Mouse (Mus musculus): ENCODE measurements around the gene Ston1.

DNA sequence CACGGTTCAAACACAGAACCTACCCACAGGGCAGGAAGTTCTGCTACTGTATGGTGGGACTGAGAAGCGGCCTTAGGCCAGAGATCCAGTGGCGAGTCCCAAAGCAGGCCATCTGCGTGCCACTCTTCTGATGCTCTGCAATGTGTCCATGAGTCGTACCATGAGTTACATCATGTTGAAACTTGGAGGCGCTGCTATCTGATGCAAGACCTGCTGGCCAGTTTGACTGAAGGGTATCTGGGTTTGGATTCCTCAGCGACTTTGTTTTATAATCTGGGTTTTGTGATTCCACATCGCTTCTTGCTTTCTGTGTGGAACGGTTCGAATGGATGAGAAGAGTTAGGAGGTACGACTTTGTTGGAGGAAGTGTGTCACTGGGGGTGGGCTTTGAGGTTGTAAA is 47.8 kb downstream of the Ston1 start:
- TF ChIP-seq CTCF (IDR thresholded peaks at IDR 0.05; ENCODE audit: borderline replicate concordance, control insufficient read depth, extremely low read depth, insufficient read depth, low read length, poor library complexity), result no peak
- TF ChIP-seq POLR2A (IDR thresholded peaks at IDR 0.05; ENCODE audit: control insufficient read depth, extremely low read depth, insufficient read depth, low read length, poor library complexity), result no peak
